Mouse (Mus musculus): Measurements from ENCODE around the gene Homer1. TPM values are rescaled to one million over a fixed set of nuclear protein-coding genes. Genes with fewer than 3 reads are reported as not detected.

Gene Homer1
- polyA plus RNA-seq, 1 experiment from 2014 or later = 8.5 TPM

DNA sequence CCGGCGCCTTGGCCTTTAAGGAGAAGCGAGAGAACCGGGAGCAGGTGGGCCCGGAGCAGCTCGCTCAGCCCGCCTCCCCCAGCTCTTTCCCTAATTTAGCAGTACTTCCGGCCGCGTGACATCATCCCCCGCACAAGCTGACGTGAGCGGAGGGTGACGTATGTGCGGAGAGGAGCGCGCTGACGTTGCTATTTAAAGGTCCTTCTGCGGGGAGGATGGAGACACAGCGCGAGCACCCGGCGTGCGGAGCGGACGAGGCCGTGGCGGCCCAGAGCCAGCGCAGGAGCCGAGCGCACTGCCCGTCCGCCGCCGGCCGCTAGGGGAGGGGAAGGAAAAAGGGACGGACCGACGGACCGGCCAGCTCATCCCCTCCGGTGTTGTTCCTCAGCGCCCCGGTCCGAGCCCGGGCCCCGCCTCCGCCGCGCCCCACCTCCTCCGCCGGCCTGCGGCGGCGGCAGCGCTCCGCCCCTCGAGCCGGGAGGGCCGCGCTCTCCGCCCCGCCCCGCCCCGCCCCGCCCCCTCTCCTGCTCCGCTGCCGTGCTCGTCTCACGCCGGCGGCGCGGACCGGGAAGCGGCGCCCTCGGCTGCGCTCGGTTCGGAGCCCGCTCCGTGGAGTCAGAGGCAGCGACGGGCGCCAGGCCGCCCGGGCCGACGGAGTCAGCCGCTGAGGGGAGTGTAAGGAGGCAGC, 4.3 kb downstream of the Homer1 start:
- peak overlapping the region; percentile 95 for H3K4me3 ChIP-seq (ENCODE audit: low read depth, low read length)
- under 1% methylated on average over 74 of the region's 90 CpGs for WGBS
- H3K27me3 ChIP-seq (replicated peaks; ENCODE audit: control insufficient read depth, insufficient read depth, low read length) = no peaks in the 10 kb centered on the region

DNA sequence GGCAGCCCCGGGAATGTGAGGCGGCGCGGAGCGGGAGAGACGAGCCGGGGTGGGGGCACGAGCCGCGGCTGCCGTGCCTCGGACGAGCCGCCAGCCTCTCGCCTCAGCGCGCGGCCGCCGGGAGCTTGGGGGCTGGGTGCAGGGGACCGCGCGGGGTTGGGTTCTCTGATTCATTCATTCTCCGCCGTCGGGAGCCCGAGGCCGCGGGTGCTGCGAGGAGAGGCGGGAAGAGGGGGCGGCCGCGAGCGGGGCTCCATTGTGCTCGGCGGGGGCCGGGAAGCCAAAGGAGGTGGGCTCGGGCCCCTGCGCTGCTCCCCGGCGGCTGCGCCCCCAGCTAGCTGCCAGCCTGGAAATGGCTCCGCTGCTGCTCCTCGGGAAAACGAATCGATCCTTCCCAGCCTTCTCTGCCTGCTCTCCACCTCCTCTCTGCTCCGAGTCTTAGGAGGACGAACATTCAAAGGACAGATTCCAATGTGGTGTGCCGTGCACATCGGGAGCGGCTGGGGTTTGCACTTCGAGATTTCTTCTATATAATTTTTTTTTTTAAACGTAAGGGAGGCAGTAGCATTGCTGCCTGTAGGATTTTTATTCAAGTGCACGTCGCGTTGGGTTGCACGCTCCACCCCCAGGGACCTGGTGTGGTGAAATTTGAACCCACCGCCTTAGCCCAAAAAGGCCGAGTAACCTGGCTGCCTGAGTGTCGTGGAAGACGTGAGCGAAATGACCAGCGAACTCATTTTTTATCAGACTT, 5.0 kb downstream of the Homer1 start:
- H3K4me1 ChIP-seq (replicated peaks; ENCODE audit: control insufficient read depth, insufficient read depth, low read length) = peaks cover 11% of the 10 kb centered on the region
- peak overlapping the region; percentile 95 for H3K4me3 ChIP-seq (ENCODE audit: low read depth, low read length)
- DNase-seq (ENCODE audit: low spot score) = no peak
- under 1% methylated on average over 63 of the region's 64 CpGs for WGBS
- no peaks in the 10 kb centered on the region for H3K9me3 ChIP-seq (ENCODE audit: control insufficient read depth, low read length)
- peak overlapping the region; percentile 89 for H3K9ac ChIP-seq (ENCODE audit: low read depth, low read length)
- ATAC-seq (replicated peaks; ENCODE audit: low FRiP score) = peak; percentile 46
- H3K36me3 ChIP-seq (ENCODE audit: control insufficient read depth, insufficient read depth, low read length) = no peaks in the 10 kb centered on the region
- peak overlapping the region; percentile 73 for H3K4me2 ChIP-seq
- peak overlapping the region; percentile 94 for H3K27ac ChIP-seq (ENCODE audit: low read depth, low read length)
- H3K27me3 ChIP-seq (replicated peaks; ENCODE audit: control insufficient read depth, insufficient read depth, low read length) = no peaks in the 10 kb centered on the region

More for the DNA sequence above, 4.3 kb downstream of the Homer1 start:
- Histone ChIP-seq H3K9ac (ENCODE audit: low read depth, low read length) (peak overlapping the region; percentile 89), H3K36me3 (ENCODE audit: control insufficient read depth, insufficient read depth, low read length) (no peaks in the 10 kb centered on the region), H3K4me1 (replicated peaks; ENCODE audit: control insufficient read depth, insufficient read depth, low read length) (peaks cover 7% of the 10 kb centered on the region), H3K4me2 (peak overlapping the region; percentile 73), H3K27ac (ENCODE audit: low read depth, low read length) (peak overlapping the region; percentile 94), H3K9me3 (ENCODE audit: control insufficient read depth, low read length) (no peaks in the 10 kb centered on the region)
- peak; percentile 93 for ATAC-seq (replicated peaks; ENCODE audit: low FRiP score)
- peak; percentile 94 for DNase-seq (ENCODE audit: low spot score)

DNA sequence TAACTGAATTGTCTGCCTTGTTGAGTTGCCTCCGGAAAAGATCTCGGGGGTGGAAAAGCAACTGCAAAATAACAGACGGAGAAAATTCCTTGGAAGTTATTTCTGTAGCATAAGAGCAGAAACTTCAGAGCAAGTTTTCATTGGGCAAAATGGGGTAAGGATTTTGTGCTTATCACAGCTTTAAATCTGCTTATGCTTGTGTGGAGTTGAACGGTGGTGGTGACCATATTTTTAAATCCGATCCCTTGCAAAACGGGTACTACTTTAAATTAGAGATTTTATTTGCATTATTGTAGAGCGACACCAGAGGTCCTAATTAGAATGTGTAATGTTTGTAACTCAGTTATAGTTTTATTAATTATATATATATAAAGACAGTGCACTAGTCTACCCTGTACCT, 5.7 kb downstream of the Homer1 start:
- WGBS = 16% methylated on average over 7 of the region's 7 CpGs
- H3K9ac ChIP-seq (ENCODE audit: low read depth, low read length) = peak overlapping the region; percentile 89
- peak overlapping the region; percentile 73 for H3K4me2 ChIP-seq
- H3K36me3 ChIP-seq (ENCODE audit: control insufficient read depth, insufficient read depth, low read length) = no peaks in the 10 kb centered on the region
- H3K4me3 ChIP-seq (ENCODE audit: low read depth, low read length) = peak overlapping the region; percentile 95
- H3K27me3 ChIP-seq (replicated peaks; ENCODE audit: control insufficient read depth, insufficient read depth, low read length) = no peaks in the 10 kb centered on the region
- ATAC-seq (replicated peaks; ENCODE audit: low FRiP score) = no peak
- H3K9me3 ChIP-seq (ENCODE audit: control insufficient read depth, low read length) = no peaks in the 10 kb centered on the region
- H3K4me1 ChIP-seq (replicated peaks; ENCODE audit: control insufficient read depth, insufficient read depth, low read length) = peaks cover 13% of the 10 kb centered on the region
- DNase-seq (ENCODE audit: low spot score) = no peak
- no peak overlapping the region for H3K27ac ChIP-seq (ENCODE audit: low read depth, low read length)

DNA sequence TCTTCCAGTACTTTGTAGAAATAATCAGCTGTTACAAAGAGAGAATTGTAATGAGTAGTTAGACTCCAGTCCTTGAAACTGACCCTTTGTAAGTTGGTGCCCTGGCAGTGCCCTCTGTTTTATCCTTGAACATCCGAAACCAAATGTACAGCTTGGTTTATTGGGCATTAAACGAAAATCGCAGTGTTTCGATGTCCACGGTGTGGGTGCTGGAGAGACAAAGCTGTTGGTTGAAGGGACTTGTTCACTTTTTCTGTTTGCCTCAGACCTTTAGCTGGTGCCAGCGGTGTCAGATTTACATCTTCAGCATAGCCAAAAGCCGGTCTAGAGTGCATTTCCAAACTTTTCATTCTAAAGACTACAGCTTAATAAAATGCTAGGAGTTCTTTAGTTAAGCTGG, 6.2 kb downstream of the Homer1 start:
- H3K4me3 ChIP-seq (ENCODE audit: low read depth, low read length) = peak overlapping the region; percentile 95
- no peak for ATAC-seq (replicated peaks; ENCODE audit: low FRiP score)
- peak overlapping the region; percentile 73 for H3K4me2 ChIP-seq
- 35% methylated on average over 7 of the region's 7 CpGs for WGBS
- no peaks in the 10 kb centered on the region for H3K36me3 ChIP-seq (ENCODE audit: control insufficient read depth, insufficient read depth, low read length)
- H3K27me3 ChIP-seq (replicated peaks; ENCODE audit: control insufficient read depth, insufficient read depth, low read length) = no peaks in the 10 kb centered on the region
- peak; percentile 35 for DNase-seq (ENCODE audit: low spot score)
- H3K27ac ChIP-seq (ENCODE audit: low read depth, low read length) = no peak overlapping the region
- H3K9ac ChIP-seq (ENCODE audit: low read depth, low read length) = peak overlapping the region; percentile 43; the same call in 1 of the 2 replicates
- H3K9me3 ChIP-seq (ENCODE audit: control insufficient read depth, low read length) = no peaks in the 10 kb centered on the region
- peaks cover 13% of the 10 kb centered on the region for H3K4me1 ChIP-seq (replicated peaks; ENCODE audit: control insufficient read depth, insufficient read depth, low read length)

DNA sequence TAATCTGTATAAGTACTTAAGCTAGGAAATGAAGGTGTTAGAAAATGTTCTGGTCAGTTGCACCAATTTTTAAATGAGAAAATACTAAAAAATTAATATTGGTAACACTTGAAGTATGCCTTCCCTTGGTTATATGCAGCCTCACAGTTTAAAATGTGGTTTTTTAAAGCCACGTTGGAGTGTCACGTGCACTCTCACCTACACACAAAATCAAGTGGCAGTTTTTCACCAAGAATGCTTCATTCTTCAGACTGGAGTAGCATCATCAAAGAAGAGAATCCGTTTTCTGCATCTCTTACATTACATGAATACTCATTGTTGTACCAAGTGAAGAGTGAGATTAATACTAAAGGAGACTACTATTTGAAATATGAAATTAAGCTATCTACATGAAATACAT, 7.1 kb downstream of the Homer1 start:
- no peak for ATAC-seq (replicated peaks; ENCODE audit: low FRiP score)
- no peaks in the 10 kb centered on the region for H3K27me3 ChIP-seq (replicated peaks; ENCODE audit: control insufficient read depth, insufficient read depth, low read length)
- H3K4me2 ChIP-seq = peak overlapping the region; percentile 73
- H3K27ac ChIP-seq (ENCODE audit: low read depth, low read length) = no peak overlapping the region
- DNase-seq (ENCODE audit: low spot score) = no peak
- 0 out of 2 replicates have a peak overlapping the region, but pooled peaks have one; percentile 5 for H3K4me3 ChIP-seq (ENCODE audit: low read depth, low read length)
- no peak overlapping the region for H3K9ac ChIP-seq (ENCODE audit: low read depth, low read length)
- H3K4me1 ChIP-seq (replicated peaks; ENCODE audit: control insufficient read depth, insufficient read depth, low read length) = peaks cover 13% of the 10 kb centered on the region
- H3K36me3 ChIP-seq (ENCODE audit: control insufficient read depth, insufficient read depth, low read length) = no peaks in the 10 kb centered on the region
- WGBS = 63% methylated on average over 3 of the region's 3 CpGs
- H3K9me3 ChIP-seq (ENCODE audit: control insufficient read depth, low read length) = no peaks in the 10 kb centered on the region

DNA sequence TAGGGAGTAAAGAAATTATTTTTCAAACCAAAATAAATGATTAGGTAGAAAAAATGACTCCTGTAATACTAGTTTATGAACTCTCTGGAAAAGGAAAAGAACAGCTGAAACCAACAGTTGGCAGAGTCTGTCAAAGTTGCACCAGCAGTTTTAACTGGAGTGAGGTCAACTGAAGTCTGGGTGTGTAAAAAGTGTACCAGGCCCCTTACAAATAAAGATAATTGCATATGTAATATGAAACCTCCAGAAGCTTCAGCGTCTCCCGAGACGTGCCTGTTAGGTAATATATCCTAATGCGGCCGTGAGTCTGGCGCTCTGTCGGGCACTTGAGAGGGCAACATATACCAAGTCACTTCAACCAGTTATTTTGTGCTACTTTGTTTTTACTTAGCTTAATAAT, 8.3 kb downstream of the Homer1 start:
- Histone ChIP-seq H3K27me3 (replicated peaks; ENCODE audit: control insufficient read depth, insufficient read depth, low read length) (no peaks in the 10 kb centered on the region), H3K9ac (ENCODE audit: low read depth, low read length) (no peak overlapping the region), H3K4me3 (ENCODE audit: low read depth, low read length) (no peak overlapping the region), H3K27ac (ENCODE audit: low read depth, low read length) (no peak overlapping the region), H3K9me3 (ENCODE audit: control insufficient read depth, low read length) (no peaks in the 10 kb centered on the region), H3K4me2 (no peak overlapping the region), H3K36me3 (ENCODE audit: control insufficient read depth, insufficient read depth, low read length) (no peaks in the 10 kb centered on the region), H3K4me1 (replicated peaks; ENCODE audit: control insufficient read depth, insufficient read depth, low read length) (peaks cover 13% of the 10 kb centered on the region)
- WGBS = 65% methylated on average over 7 of the region's 7 CpGs
- ATAC-seq (replicated peaks; ENCODE audit: low FRiP score) (no peak), DNase-seq (ENCODE audit: low spot score) (no peak)

DNA sequence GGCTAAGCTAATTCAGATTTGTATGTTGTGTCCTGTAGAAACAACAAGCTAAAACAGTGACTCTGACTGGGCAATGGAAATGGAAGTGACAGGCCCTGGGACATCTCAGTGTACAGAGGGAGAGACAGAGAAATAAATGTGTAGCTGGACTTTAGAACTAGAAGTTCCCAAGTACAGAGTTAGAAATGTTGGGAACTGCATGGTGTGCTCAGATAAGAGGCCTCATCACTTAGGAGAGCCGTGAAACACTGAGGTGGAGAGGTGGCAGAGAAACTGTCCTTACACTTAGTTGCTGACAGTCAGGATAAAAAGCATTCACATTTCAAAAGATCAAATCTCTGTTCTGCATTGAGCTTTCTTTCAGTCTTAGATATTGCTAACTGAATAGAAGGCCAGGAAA, 9.9 kb downstream of the Homer1 start:
- no peak for ATAC-seq (replicated peaks; ENCODE audit: low FRiP score)
- no peak overlapping the region for H3K9ac ChIP-seq (ENCODE audit: low read depth, low read length)
- H3K4me3 ChIP-seq (ENCODE audit: low read depth, low read length) = no peak overlapping the region
- H3K9me3 ChIP-seq (ENCODE audit: control insufficient read depth, low read length) = no peaks in the 10 kb centered on the region
- no peak overlapping the region for H3K4me2 ChIP-seq
- H3K27me3 ChIP-seq (replicated peaks; ENCODE audit: control insufficient read depth, insufficient read depth, low read length) = no peaks in the 10 kb centered on the region
- no peaks in the 10 kb centered on the region for H3K36me3 ChIP-seq (ENCODE audit: control insufficient read depth, insufficient read depth, low read length)
- DNase-seq (ENCODE audit: low spot score) = no peak
- H3K4me1 ChIP-seq (replicated peaks; ENCODE audit: control insufficient read depth, insufficient read depth, low read length) = peaks cover 13% of the 10 kb centered on the region
- no peak overlapping the region for H3K27ac ChIP-seq (ENCODE audit: low read depth, low read length)
- WGBS = 13% methylated on average over 1 of the region's 1 CpGs

DNA sequence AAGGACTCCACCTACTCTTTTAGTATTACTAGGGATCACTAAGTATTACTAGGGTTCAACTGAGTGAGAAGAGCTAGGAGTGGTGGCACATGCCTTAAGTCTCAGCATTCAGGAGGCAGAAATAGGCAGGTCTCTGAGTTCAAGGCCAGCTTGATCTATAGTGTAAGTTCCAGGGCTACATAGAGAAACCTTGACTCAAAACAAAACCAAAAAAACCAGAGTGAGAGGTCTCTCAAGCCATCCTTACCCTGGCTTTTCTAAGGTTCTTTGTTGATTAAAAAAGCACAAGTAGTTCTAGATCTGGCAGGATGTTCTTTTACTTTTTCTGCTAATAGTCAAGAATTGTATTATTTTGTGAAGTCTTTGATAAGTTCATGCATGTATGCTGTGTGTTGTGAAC, 13.1 kb downstream of the Homer1 start:
- H3K27ac ChIP-seq (ENCODE audit: low read depth, low read length) = no peak overlapping the region
- H3K27me3 ChIP-seq (replicated peaks; ENCODE audit: control insufficient read depth, insufficient read depth, low read length) = no peaks in the 10 kb centered on the region
- ATAC-seq (replicated peaks; ENCODE audit: low FRiP score) (no peak), DNase-seq (ENCODE audit: low spot score) (no peak)
- H3K4me3 ChIP-seq (ENCODE audit: low read depth, low read length) = no peak overlapping the region
- H3K9ac ChIP-seq (ENCODE audit: low read depth, low read length) = no peak overlapping the region
- H3K4me2 ChIP-seq = no peak overlapping the region
- no peaks in the 10 kb centered on the region for H3K9me3 ChIP-seq (ENCODE audit: control insufficient read depth, low read length)
- peaks cover 6% of the 10 kb centered on the region; the same call in 1 of the 2 replicates for H3K4me1 ChIP-seq (replicated peaks; ENCODE audit: control insufficient read depth, insufficient read depth, low read length)
- H3K36me3 ChIP-seq (ENCODE audit: control insufficient read depth, insufficient read depth, low read length) = no peaks in the 10 kb centered on the region
